Mouse (Mus musculus) testis, adult 2 months (tissue): ENCODE results near the gene Tnfsf9.

Experiments used
- CTCF ChIP-seq: fragments of 200-500 bp; IDR thresholded peaks from 2 replicates; pipeline ENCODE4 v1.5.1; 2012; ENCODE audit warnings: low read depth, mild to moderate bottlenecking, inconsistent platforms, low read length, moderate library complexity; ENCODE audit not compliant: control insufficient read depth, insufficient read depth, insufficient replicate concordance
- POLR2A ChIP-seq: fragments of 200-500 bp; IDR thresholded peaks from 2 replicates; pipeline ENCODE4 v1.6.1; 2012; ENCODE audit warnings: low read depth, mild to moderate bottlenecking, inconsistent platforms, low read length, moderate library complexity; ENCODE audit not compliant: control insufficient read depth

GRCm38 (mm10) chr17:57131793-57132192 is 26.7 kb downstream of the Tnfsf9 start:
- TF ChIP-seq CTCF (no peak), POLR2A (no peak)
